Mouse (Mus musculus) c-Kit-positive CD71-positive TER-119-negative erythroid progenitor cells, embryonic 14.5 days (primary cell): Measurements from ENCODE around the gene Efcc1.

Experiments used
- DNase-seq: peaks from one replicate; pipeline ENCODE4 v3.0.0-alpha.2; 2013; ENCODE audit warnings: low read depth

The Efcc1 gene

DNA sequence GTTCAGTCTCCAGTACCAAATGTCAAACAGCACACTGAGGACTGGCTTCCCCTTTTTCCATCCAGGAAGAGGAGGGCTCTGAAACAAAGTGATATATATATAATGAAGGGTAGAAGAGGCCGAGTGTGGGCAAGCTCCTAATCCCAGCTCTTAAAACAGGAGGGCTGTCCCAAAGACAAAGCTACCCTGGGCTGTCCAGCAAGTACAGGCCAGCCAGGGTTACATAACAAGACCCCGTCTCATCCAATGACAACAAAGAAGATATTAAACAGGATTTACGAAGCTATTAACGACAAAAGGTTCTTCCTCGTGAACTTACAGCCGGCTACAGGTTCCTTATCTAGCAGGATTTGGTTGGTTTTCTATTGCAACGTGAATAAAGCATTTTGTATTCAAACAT lies 74.2 kb downstream of the Efcc1 start:
- DNase-seq, result no peak

DNA sequence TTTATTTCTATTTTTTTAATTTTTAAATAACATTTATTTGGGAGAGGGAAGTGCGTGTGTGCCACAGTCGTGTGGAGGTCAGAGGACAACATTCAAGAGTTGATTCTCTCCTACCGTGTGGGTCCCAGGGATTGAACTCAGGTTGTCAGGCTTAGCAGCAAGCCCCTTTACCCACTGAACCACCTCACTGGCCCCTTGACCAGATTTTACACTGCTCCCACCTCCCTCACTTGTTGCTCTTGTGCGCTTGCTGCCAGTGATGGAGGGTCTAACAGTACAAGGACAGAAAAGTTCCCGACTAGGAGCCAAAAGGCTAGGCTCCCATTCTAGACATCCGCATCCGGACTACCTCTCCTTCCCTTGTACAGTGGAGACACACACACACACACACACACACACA lies 74.8 kb downstream of the Efcc1 start:
- no peak for DNase-seq
